Mouse (Mus musculus) hindbrain, postnatal 0 days (tissue): ENCODE data around the gene Lsmem1. TPM values are rescaled to one million over a fixed set of nuclear protein-coding genes. Genes with fewer than 3 reads are reported as not detected.
A peak's percentile ranks its signal among the peaks of the same experiment; 100 is the strongest.

Experiments used
- ATAC-seq: fragments of 200-750 bp; cut with Nextera tagmentation; 2 replicates; pipeline ENCODE4 v1.8.0; 2017; ENCODE audit warnings: mild to moderate bottlenecking, moderate TSS enrichment, moderate library complexity
- DNase-seq: peaks from one replicate; pipeline ENCODE4 v3.0.0-alpha.2; 2015; ENCODE audit warnings: low spot score
- H3K27ac ChIP-seq: fragments of 300-500 bp; sonication (generic); 2 replicates; pipeline ENCODE4 v1.5.1; 2014; ENCODE audit warnings: mild to moderate bottlenecking
- H3K27me3 ChIP-seq: fragments of 300-500 bp; sonication (generic); 2 replicates; pipeline ENCODE4 v1.6.1; 2014; ENCODE audit warnings: low read length, mixed read lengths; ENCODE audit not compliant: insufficient read depth
- H3K36me3 ChIP-seq: fragments of 300-500 bp; sonication (generic); 2 replicates; pipeline ENCODE4 v1.6.1; 2014; ENCODE audit warnings: low read length, mixed read lengths; ENCODE audit not compliant: insufficient read depth
- H3K4me1 ChIP-seq: fragments of 300-500 bp; sonication (generic); 2 replicates; pipeline ENCODE4 v1.6.1; 2014; ENCODE audit warnings: antibody characterized with exemption, low read length, mixed read lengths; ENCODE audit not compliant: insufficient read depth
- H3K4me2 ChIP-seq: fragments of 300-500 bp; sonication (generic); 2 replicates; pipeline ENCODE4 v1.6.1; 2014; ENCODE audit warnings: low read depth, mild to moderate bottlenecking, low read length, moderate library complexity, mixed read lengths
- H3K4me3 ChIP-seq: fragments of 300-500 bp; sonication (generic); 2 replicates; pipeline ENCODE4 v1.5.1; 2014; ENCODE audit warnings: low read length
- H3K9ac ChIP-seq: fragments of 300-500 bp; sonication (generic); replicated peaks from 2 replicates; pipeline ENCODE4 v1.6.1; 2014; ENCODE audit warnings: mild to moderate bottlenecking, low read length, moderate library complexity, mixed read lengths
- H3K9me3 ChIP-seq: fragments of 300-500 bp; sonication (generic); 2 replicates; pipeline ENCODE4 v1.6.1; 2016; ENCODE audit warnings: low read length, mixed read lengths
- CTCF ChIP-seq: IDR thresholded peaks from 2 replicates; pipeline ENCODE4 v1.5.1; 2016; ENCODE audit warnings: antibody characterized with exemption, control low read depth, low read depth
- WGBS: fragments of 180-500 bp; shearing (Covaris S2); extraction: QIAGEN DNeasy Blood & Tissue Kit; methylation state at CpG from one replicate; pipeline ENCODE4 v1.1.7; 2014; 5-methylcytosine and 5-hydroxymethylcytosine counted together
- polyA plus RNA-seq: library from polyadenylated mRNA; unstranded; fragments of >200 nt; fragmentation: Nextera tagmentation; extraction: Ambion mirVana; gene quantifications from 2 replicates; pipeline ENCODE4 v1.2.1, GENCODE M21; 2015
- total RNA-seq: library from RNA; depleted of rRNA; stranded (reverse); fragments of >200 nt; gene quantifications from 2 replicates; pipeline ENCODE4 v1.2.3, GENCODE M21; 2014

The Lsmem1 gene
- total and polyA plus RNA-seq, 2 experiments from 2014 or later: 0.09 TPM; not detected in 1

- TF ChIP-seq CTCF: no peak
- WGBS: 74% methylated on average over 4 of the region's 4 CpGs
Measured at GRCm38 (mm10) chr12:40243241-40243640, 44.0 kb upstream of the Lsmem1 start.

DNA sequence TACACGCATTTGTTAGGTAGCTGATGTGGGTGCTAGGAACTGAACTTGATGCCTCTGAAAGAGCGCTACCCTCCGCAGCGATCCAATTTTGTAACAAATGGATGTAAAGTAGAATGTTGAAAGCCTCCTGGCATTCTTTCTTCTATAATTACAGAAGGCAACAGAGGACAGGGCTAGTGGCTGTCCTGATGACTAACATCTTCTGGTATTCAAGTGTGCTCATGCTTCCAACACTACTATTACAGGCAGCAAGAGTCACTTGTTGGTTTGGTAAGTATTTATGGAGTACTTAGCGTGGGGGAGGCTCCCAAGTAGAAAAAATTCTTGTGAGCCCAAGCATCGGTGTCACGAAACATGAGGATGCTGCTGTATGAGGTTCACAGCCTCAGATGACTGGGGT lies 39.9 kb upstream of the Lsmem1 start:
- Histone ChIP-seq H3K27me3 (no peaks in the 10 kb centered on the region), H3K36me3 (no peaks in the 10 kb centered on the region), H3K4me2 (no peak overlapping the region), H3K9ac (no peak overlapping the region), H3K4me3 (no peak overlapping the region), H3K4me1 (no peaks in the 10 kb centered on the region), H3K27ac (no peak overlapping the region), H3K9me3 (no peaks in the 10 kb centered on the region)
- TF ChIP-seq CTCF: no peak
- ATAC-seq: no peak
- DNase-seq: no peak
- WGBS: 93% methylated on average over 7 of the region's 7 CpGs

More at GRCm38 (mm10) chr12:40243241-40243640, 44.0 kb upstream of the Lsmem1 start:
- Histone ChIP-seq H3K36me3 (no peaks in the 10 kb centered on the region), H3K27me3 (no peaks in the 10 kb centered on the region), H3K9ac (no peak overlapping the region), H3K4me2 (no peak overlapping the region), H3K4me3 (no peak overlapping the region), H3K27ac (no peak overlapping the region), H3K9me3 (no peaks in the 10 kb centered on the region), H3K4me1 (no peaks in the 10 kb centered on the region)
- DNase-seq (no peak), ATAC-seq (no peak)

GRCm38 (mm10) chr12:40232231-40232630 lies 32.9 kb upstream of the Lsmem1 start:
- 90% methylated on average over 1 of the region's 1 CpGs for WGBS
- TF ChIP-seq CTCF: no peak
- no peaks in the 10 kb centered on the region for H3K36me3 ChIP-seq
- ATAC-seq: no peak
- no peak overlapping the region for H3K4me3 ChIP-seq
- H3K4me2 ChIP-seq: no peak overlapping the region
- no peak overlapping the region for H3K27ac ChIP-seq
- DNase-seq: no peak
- H3K9me3 ChIP-seq: no peaks in the 10 kb centered on the region
- no peaks in the 10 kb centered on the region for H3K27me3 ChIP-seq
- H3K9ac ChIP-seq: no peak overlapping the region
- H3K4me1 ChIP-seq: no peaks in the 10 kb centered on the region

DNA sequence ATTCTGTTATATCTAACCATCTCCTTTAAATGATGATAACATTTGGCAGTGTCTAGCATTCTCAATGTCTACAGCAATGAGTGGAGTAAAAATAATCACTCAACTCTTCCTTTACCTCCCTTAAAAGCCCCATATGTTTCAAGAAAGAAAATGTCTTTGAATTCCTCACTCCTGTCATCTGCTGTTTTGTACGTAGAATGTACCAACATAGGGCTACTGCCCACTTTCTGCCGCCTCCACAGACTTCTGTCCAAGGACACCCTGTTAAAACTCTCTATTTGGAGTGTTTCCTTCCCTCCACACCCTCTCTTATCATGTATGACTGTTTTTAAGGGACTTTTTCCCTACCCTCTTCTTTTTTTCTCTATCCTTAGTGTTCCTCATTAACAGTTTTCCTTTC lies 32.3 kb upstream of the Lsmem1 start:
- Histone ChIP-seq H3K4me1 (no peaks in the 10 kb centered on the region), H3K36me3 (no peaks in the 10 kb centered on the region), H3K27me3 (no peaks in the 10 kb centered on the region), H3K9me3 (no peaks in the 10 kb centered on the region), H3K4me2 (no peak overlapping the region), H3K27ac (no peak overlapping the region), H3K9ac (no peak overlapping the region), H3K4me3 (no peak overlapping the region)
- no peak for DNase-seq
- no peak for ATAC-seq
- TF ChIP-seq CTCF: no peak
- 100% methylated on average over 2 of the region's 2 CpGs for WGBS

DNA sequence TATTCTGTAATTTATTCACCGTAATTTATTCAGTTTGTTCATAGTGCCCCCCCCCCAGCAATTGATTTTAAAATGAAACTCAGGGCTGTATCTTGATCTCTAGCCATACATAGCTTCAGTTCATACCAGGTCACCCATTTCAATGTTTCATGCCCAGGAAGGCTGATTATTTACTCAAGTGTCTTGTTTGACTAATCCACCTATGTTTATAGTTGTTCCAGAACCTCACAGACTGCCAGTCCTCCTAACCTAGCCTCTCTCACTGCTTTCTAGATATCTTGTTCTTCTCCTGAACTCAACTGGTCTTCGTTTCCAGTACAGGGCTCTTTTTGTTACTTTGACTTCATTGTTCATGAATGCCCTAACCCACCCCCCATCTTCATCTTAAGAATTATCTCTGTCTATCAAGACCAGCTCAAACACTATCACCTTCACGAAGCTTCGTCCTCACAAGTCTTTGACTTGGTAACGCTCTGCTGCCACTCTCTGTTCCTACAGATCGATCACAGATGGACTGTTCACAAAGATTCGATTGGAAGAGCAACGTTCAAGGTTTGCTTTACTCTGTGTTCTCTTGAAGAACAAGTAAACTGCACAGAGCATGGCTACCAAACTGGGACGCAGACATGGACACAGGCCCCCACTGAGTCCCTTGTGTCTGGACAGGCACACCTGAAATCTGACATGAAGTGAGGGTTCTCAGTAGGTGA lies 25.0 kb upstream of the Lsmem1 start:
- Histone ChIP-seq H3K27me3 (no peaks in the 10 kb centered on the region), H3K27ac (no peak overlapping the region), H3K9ac (no peak overlapping the region), H3K4me1 (peaks cover 11% of the 10 kb centered on the region), H3K4me3 (no peak overlapping the region), H3K36me3 (no peaks in the 10 kb centered on the region), H3K4me2 (no peak overlapping the region), H3K9me3 (no peaks in the 10 kb centered on the region)
- 94% methylated on average over 9 of the region's 9 CpGs for WGBS
- no peak for TF ChIP-seq CTCF
- no peak for ATAC-seq
- DNase-seq: no peak

DNA sequence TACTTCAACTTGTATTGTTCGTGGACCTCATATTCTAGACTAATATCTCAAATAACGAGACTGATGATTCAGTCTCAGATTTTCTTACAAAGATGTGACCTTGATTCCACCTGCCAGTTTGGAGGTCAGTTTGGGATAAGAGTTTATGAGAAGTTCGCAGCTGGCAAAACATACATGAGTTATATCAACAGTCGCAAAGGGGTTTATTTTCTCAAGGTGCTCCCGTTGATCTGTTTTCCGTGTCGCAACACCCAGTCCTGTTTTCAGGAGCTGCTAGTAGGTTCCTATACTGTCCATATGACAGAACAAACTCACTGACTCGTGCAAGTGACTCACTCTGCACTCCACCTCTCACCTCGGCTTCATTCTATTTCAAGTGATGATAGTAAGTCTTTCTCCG lies 24.4 kb upstream of the Lsmem1 start:
- ATAC-seq (no peak), DNase-seq (no peak)
- Histone ChIP-seq H3K36me3 (no peaks in the 10 kb centered on the region), H3K4me3 (peak overlapping the region; percentile 87), H3K4me1 (peaks cover 11% of the 10 kb centered on the region), H3K9ac (0 out of 2 replicates have a peak overlapping the region, but pooled peaks have one; percentile 19), H3K9me3 (no peaks in the 10 kb centered on the region), H3K4me2 (peak overlapping the region; percentile 76), H3K27ac (peak overlapping the region; percentile 54), H3K27me3 (no peaks in the 10 kb centered on the region)
- no peak for TF ChIP-seq CTCF
- WGBS: 61% methylated on average over 10 of the region's 10 CpGs

DNA sequence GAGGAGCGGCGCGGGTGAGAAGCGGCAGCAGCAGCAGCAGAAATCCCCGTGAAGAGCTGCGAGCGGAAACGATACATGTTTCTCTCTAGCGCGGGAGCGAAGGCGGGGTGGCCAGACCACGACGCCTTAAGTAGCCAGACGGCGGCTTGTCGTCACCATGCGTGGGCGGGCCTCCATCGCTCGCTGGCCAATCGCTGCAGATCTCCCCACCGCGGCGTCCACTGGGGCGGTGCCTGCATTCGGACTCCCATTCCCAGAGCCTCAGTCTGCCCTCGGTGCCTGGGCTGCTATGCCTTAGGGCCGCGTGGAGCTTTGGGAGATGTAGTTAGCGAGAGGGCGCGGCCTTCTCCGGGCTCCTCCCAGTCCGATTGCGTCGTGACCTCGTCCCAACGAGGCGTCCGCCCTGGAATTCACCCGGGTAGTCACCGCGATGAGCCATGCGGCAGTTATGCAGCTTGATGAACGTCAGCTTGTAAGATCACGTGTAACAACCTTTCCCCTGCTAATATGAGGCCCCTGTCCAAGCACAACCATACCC lies 23.9 kb upstream of the Lsmem1 start:
- under 1% methylated on average over 45 of the region's 47 CpGs for whole genome bisulfite sequencing
- peak; percentile 98 for ATAC-seq

More for the DNA sequence above, 23.9 kb upstream of the Lsmem1 start:
- peak; percentile 99 for DNase-seq
- TF ChIP-seq CTCF: no peak; the same call in 1 of the 2 replicates
- Histone ChIP-seq H3K4me3 (peak overlapping the region; percentile 87), H3K9me3 (no peaks in the 10 kb centered on the region), H3K27me3 (no peaks in the 10 kb centered on the region), H3K4me2 (peak overlapping the region; percentile 76), H3K9ac (peak overlapping the region; percentile 86), H3K4me1 (peaks cover 11% of the 10 kb centered on the region), H3K27ac (peak overlapping the region; percentile 98), H3K36me3 (no peaks in the 10 kb centered on the region)
